Mouse (Mus musculus) spleen, adult 2 months (tissue): ENCODE measurements at regions not wholly inside any gene's neighbourhood (a gene's known extent, or its start where the extent isn't known, plus 50 kb on each side); places are given as distances from the start of the nearest gene placed in this dataset.

Source experiments
- CTCF ChIP-seq: fragments of 200-500 bp; IDR thresholded peaks from 2 replicates; pipeline ENCODE4 v1.5.1; 2011; ENCODE audit warnings: mild to moderate bottlenecking, inconsistent platforms; ENCODE audit not compliant: insufficient read depth, insufficient read length, insufficient replicate concordance; ENCODE audit errors: extremely low read depth
- POLR2A ChIP-seq: fragments of 200-500 bp; IDR thresholded peaks from 2 replicates; pipeline ENCODE4 v1.6.1; 2011; ENCODE audit warnings: low read depth, low read length, inconsistent platforms

DNA sequence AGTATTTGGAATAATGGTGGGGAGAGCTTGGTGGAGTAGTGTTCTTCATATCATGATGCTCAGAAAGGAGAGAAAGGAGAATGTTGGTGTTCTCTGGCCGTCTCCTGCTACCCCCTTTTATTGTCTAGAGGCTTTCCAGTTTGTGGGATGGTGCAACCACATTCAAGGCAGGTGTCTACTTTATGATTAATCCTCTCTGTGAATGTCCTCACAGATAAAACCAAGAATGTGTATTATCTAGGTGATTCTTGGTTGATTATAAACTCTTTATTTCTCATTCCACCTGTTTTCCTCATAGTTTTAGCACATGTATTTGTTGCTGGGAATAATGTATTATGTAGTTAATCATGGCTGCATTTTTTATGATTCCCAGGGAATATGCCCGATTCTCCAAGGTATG lies 910.9 kb upstream of the Lrrc6 start:
- TF ChIP-seq POLR2A (no peak), CTCF (no peak)
